Mouse (Mus musculus): ENCODE measurements around the gene Nkx1-2. TPM values are rescaled to one million over a fixed set of nuclear protein-coding genes. Genes with fewer than 3 reads are reported as not detected.
A peak's percentile ranks its signal among the peaks of the same experiment; 100 is the strongest.

Nkx1-2 gene
- polyA plus RNA-seq, 1 experiment from 2014 or later: not detected

GRCm38 (mm10) chr7:132595787-132596186 lies 3.6 kb downstream of the Nkx1-2 start:
- WGBS: 80% methylated on average over 3 of the region's 3 CpGs
- H3K27ac ChIP-seq (ENCODE audit: low read length): no peak overlapping the region
- no peak overlapping the region for H3K4me2 ChIP-seq (ENCODE audit: low read depth, low read length)
- peaks cover 24% of the 10 kb centered on the region for H3K4me1 ChIP-seq (ENCODE audit: control insufficient read depth, insufficient read depth, low read length)
- H3K9me3 ChIP-seq (replicated peaks; ENCODE audit: control insufficient read depth, low read length): no peaks in the 10 kb centered on the region
- H3K4me3 ChIP-seq (ENCODE audit: low read length): no peak overlapping the region
- H3K9ac ChIP-seq (ENCODE audit: low read length): no peak overlapping the region
- no peak for ATAC-seq (replicated peaks; ENCODE audit: extremely low read depth, insufficient read depth, low FRiP score)
- H3K36me3 ChIP-seq (ENCODE audit: control insufficient read depth, insufficient read depth): no peaks in the 10 kb centered on the region
- H3K27me3 ChIP-seq (ENCODE audit: control insufficient read depth, insufficient read depth, low read length): peaks cover 52% of the 10 kb centered on the region

GRCm38 (mm10) chr7:132594325-132594724 lies 5.1 kb downstream of the Nkx1-2 start:
- H3K27me3 ChIP-seq (ENCODE audit: control insufficient read depth, insufficient read depth, low read length): peaks cover 37% of the 10 kb centered on the region
- no peaks in the 10 kb centered on the region for H3K9me3 ChIP-seq (replicated peaks; ENCODE audit: control insufficient read depth, low read length)
- ATAC-seq (replicated peaks; ENCODE audit: extremely low read depth, insufficient read depth, low FRiP score): no peak
- WGBS: 93% methylated on average over 2 of the region's 2 CpGs
- no peak overlapping the region for H3K4me3 ChIP-seq (ENCODE audit: low read length)
- no peak overlapping the region for H3K27ac ChIP-seq (ENCODE audit: low read length)
- H3K36me3 ChIP-seq (ENCODE audit: control insufficient read depth, insufficient read depth): no peaks in the 10 kb centered on the region
- H3K9ac ChIP-seq (ENCODE audit: low read length): no peak overlapping the region
- no peak overlapping the region for H3K4me2 ChIP-seq (ENCODE audit: low read depth, low read length)
- peaks cover 17% of the 10 kb centered on the region for H3K4me1 ChIP-seq (ENCODE audit: control insufficient read depth, insufficient read depth, low read length)

- no peaks in the 10 kb centered on the region for H3K36me3 ChIP-seq (ENCODE audit: control insufficient read depth, insufficient read depth)
- no peaks in the 10 kb centered on the region for H3K9me3 ChIP-seq (replicated peaks; ENCODE audit: control insufficient read depth, low read length)
- H3K4me1 ChIP-seq (ENCODE audit: control insufficient read depth, insufficient read depth, low read length): peaks cover 12% of the 10 kb centered on the region
- no peak overlapping the region for H3K9ac ChIP-seq (ENCODE audit: low read length)
- H3K27me3 ChIP-seq (ENCODE audit: control insufficient read depth, insufficient read depth, low read length): peaks cover 32% of the 10 kb centered on the region
- 67% methylated on average over 2 of the region's 2 CpGs for WGBS
- H3K4me2 ChIP-seq (ENCODE audit: low read depth, low read length): no peak overlapping the region
- H3K4me3 ChIP-seq (ENCODE audit: low read length): no peak overlapping the region
- ATAC-seq (replicated peaks; ENCODE audit: extremely low read depth, insufficient read depth, low FRiP score): no peak
- no peak overlapping the region for H3K27ac ChIP-seq (ENCODE audit: low read length)
Measured at GRCm38 (mm10) chr7:132593762-132594161, 5.7 kb downstream of the Nkx1-2 start.

GRCm38 (mm10) chr7:132589610-132590009 lies 9.8 kb downstream of the Nkx1-2 start:
- 0 out of 2 replicates have a peak, but pooled peaks cover 3% of the 10 kb centered on the region for H3K4me1 ChIP-seq (ENCODE audit: control insufficient read depth, insufficient read depth, low read length)
- H3K9me3 ChIP-seq (replicated peaks; ENCODE audit: control insufficient read depth, low read length): no peaks in the 10 kb centered on the region
- no peak overlapping the region for H3K27ac ChIP-seq (ENCODE audit: low read length)
- H3K27me3 ChIP-seq (ENCODE audit: control insufficient read depth, insufficient read depth, low read length): no peaks in the 10 kb centered on the region
- 60% methylated on average over 5 of the region's 5 CpGs for WGBS
- no peak overlapping the region for H3K4me2 ChIP-seq (ENCODE audit: low read depth, low read length)
- no peak for ATAC-seq (replicated peaks; ENCODE audit: extremely low read depth, insufficient read depth, low FRiP score)
- no peak overlapping the region for H3K4me3 ChIP-seq (ENCODE audit: low read length)
- no peak overlapping the region for H3K9ac ChIP-seq (ENCODE audit: low read length)
- no peaks in the 10 kb centered on the region for H3K36me3 ChIP-seq (ENCODE audit: control insufficient read depth, insufficient read depth)

- Histone ChIP-seq H3K4me2 (ENCODE audit: low read depth, low read length) (no peak overlapping the region), H3K9ac (ENCODE audit: low read length) (no peak overlapping the region), H3K27ac (ENCODE audit: low read length) (no peak overlapping the region), H3K36me3 (ENCODE audit: control insufficient read depth, insufficient read depth) (no peaks in the 10 kb centered on the region), H3K4me3 (ENCODE audit: low read length) (no peak overlapping the region), H3K27me3 (ENCODE audit: control insufficient read depth, insufficient read depth, low read length) (no peaks in the 10 kb centered on the region), H3K9me3 (replicated peaks; ENCODE audit: control insufficient read depth, low read length) (no peaks in the 10 kb centered on the region), H3K4me1 (ENCODE audit: control insufficient read depth, insufficient read depth, low read length) (0 out of 2 replicates have a peak, but pooled peaks cover 3% of the 10 kb centered on the region)
- ATAC-seq (replicated peaks; ENCODE audit: extremely low read depth, insufficient read depth, low FRiP score): no peak
- 46% methylated on average over 5 of the region's 5 CpGs for WGBS
Measured at GRCm38 (mm10) chr7:132587167-132587566, 12.3 kb downstream of the Nkx1-2 start.

- no peaks in the 10 kb centered on the region for H3K27me3 ChIP-seq (ENCODE audit: control insufficient read depth, insufficient read depth, low read length)
- no peak overlapping the region for H3K27ac ChIP-seq (ENCODE audit: low read length)
- ATAC-seq (replicated peaks; ENCODE audit: extremely low read depth, insufficient read depth, low FRiP score): no peak
- no peak overlapping the region for H3K4me3 ChIP-seq (ENCODE audit: low read length)
- H3K4me1 ChIP-seq (ENCODE audit: control insufficient read depth, insufficient read depth, low read length): 0 out of 2 replicates have a peak, but pooled peaks cover 3% of the 10 kb centered on the region
- no peaks in the 10 kb centered on the region for H3K36me3 ChIP-seq (ENCODE audit: control insufficient read depth, insufficient read depth)
- no peak overlapping the region for H3K9ac ChIP-seq (ENCODE audit: low read length)
- 38% methylated on average over 3 of the region's 3 CpGs for WGBS
- H3K4me2 ChIP-seq (ENCODE audit: low read depth, low read length): no peak overlapping the region
- no peaks in the 10 kb centered on the region for H3K9me3 ChIP-seq (replicated peaks; ENCODE audit: control insufficient read depth, low read length)
Measured at GRCm38 (mm10) chr7:132585695-132586491, 13.5 kb downstream of the Nkx1-2 start.

- H3K4me3 ChIP-seq (ENCODE audit: low read length): no peak overlapping the region
- no peak overlapping the region for H3K4me2 ChIP-seq (ENCODE audit: low read depth, low read length)
- no peak overlapping the region for H3K9ac ChIP-seq (ENCODE audit: low read length)
- no peaks in the 10 kb centered on the region for H3K9me3 ChIP-seq (replicated peaks; ENCODE audit: control insufficient read depth, low read length)
- WGBS: 90% methylated on average over 2 of the region's 2 CpGs
- H3K27ac ChIP-seq (ENCODE audit: low read length): no peak overlapping the region
- ATAC-seq (replicated peaks; ENCODE audit: extremely low read depth, insufficient read depth, low FRiP score): no peak
- no peaks in the 10 kb centered on the region for H3K27me3 ChIP-seq (ENCODE audit: control insufficient read depth, insufficient read depth, low read length)
- H3K36me3 ChIP-seq (ENCODE audit: control insufficient read depth, insufficient read depth): no peaks in the 10 kb centered on the region
- H3K4me1 ChIP-seq (ENCODE audit: control insufficient read depth, insufficient read depth, low read length): peaks cover 7% of the 10 kb centered on the region
Measured at GRCm38 (mm10) chr7:132581441-132581840, 18.0 kb downstream of the Nkx1-2 start.

- Histone ChIP-seq H3K4me1 (ENCODE audit: control insufficient read depth, insufficient read depth, low read length) (peaks cover 5% of the 10 kb centered on the region), H3K27ac (ENCODE audit: low read length) (no peak overlapping the region), H3K4me2 (ENCODE audit: low read depth, low read length) (no peak overlapping the region), H3K27me3 (ENCODE audit: control insufficient read depth, insufficient read depth, low read length) (no peaks in the 10 kb centered on the region), H3K36me3 (ENCODE audit: control insufficient read depth, insufficient read depth) (no peaks in the 10 kb centered on the region), H3K9ac (ENCODE audit: low read length) (no peak overlapping the region), H3K9me3 (replicated peaks; ENCODE audit: control insufficient read depth, low read length) (no peaks in the 10 kb centered on the region), H3K4me3 (ENCODE audit: low read length) (no peak overlapping the region)
- ATAC-seq (replicated peaks; ENCODE audit: extremely low read depth, insufficient read depth, low FRiP score): no peak
- 63% methylated on average over 6 of the region's 6 CpGs for WGBS
Measured at GRCm38 (mm10) chr7:132580511-132580910, 18.9 kb downstream of the Nkx1-2 start.

- peak overlapping the region; percentile 73 for H3K4me2 ChIP-seq (ENCODE audit: low read depth, low read length)
- ATAC-seq (replicated peaks; ENCODE audit: extremely low read depth, insufficient read depth, low FRiP score): no peak
- peak overlapping the region; percentile 93 for H3K27ac ChIP-seq (ENCODE audit: low read length)
- H3K4me3 ChIP-seq (ENCODE audit: low read length): peak overlapping the region; percentile 64
- H3K4me1 ChIP-seq (ENCODE audit: control insufficient read depth, insufficient read depth, low read length): peaks cover 27% of the 10 kb centered on the region
- H3K9ac ChIP-seq (ENCODE audit: low read length): peak overlapping the region; percentile 78
- no peaks in the 10 kb centered on the region for H3K9me3 ChIP-seq (replicated peaks; ENCODE audit: control insufficient read depth, low read length)
- 52% methylated on average over 4 of the region's 4 CpGs for WGBS
- no peaks in the 10 kb centered on the region for H3K27me3 ChIP-seq (ENCODE audit: control insufficient read depth, insufficient read depth, low read length)
- no peaks in the 10 kb centered on the region for H3K36me3 ChIP-seq (ENCODE audit: control insufficient read depth, insufficient read depth)
Measured at GRCm38 (mm10) chr7:132576891-132577290, 22.5 kb downstream of the Nkx1-2 start.

All from heart, embryonic 16.5 days (tissue).